Mouse (Mus musculus): ENCODE results near the gene Adamts16. TPM values are rescaled to one million over a fixed set of nuclear protein-coding genes. Genes with fewer than 3 reads are reported as not detected.

The Adamts16 gene
- total RNA-seq, 2 experiments from 2014 or later: not detected

DNA sequence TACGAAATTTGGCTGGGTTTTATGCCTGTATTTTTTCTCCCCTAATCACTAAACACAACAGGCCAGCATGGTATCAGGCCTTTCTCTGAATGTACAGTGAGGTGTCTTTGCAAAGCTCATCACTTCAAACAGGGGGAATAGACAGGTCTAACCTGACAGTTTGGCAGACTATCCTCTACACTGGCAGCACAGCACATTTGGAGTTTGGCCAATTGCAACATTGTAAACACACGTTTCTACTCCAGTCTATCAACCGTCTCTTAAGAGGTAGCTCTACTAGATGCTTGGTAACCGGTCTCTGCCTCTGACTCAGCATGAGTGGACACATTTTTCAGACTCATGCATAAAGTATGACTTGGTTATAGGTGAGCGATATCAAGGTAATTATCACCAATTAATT lies 4.0 kb downstream of the Adamts16 start:
- DNase-seq: no peak
- intact Hi-C loops (cut with DNase I): no loop called here

DNA sequence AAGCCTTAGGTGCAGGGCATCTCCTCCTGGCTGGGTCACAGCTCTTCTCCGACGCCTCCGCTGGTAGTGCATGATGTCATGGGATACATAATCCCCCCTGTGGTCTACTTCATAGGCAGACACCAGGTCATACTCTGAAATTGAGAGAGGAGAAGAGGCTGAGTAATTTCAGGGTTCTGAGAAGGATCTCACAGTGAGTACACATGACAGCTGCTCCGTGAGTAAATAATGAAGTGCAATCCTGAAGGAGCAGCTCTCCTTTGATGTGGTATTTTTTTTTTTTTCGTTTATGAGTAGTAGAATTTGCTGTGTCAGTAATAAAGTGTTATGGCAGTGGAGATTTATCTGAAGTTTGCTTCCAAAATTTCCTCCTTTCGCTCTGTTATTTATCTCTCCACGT lies 5.4 kb downstream of the Adamts16 start:
- DNase-seq: no peak
- intact Hi-C loops (cut with DNase I): no loop called here

DNA sequence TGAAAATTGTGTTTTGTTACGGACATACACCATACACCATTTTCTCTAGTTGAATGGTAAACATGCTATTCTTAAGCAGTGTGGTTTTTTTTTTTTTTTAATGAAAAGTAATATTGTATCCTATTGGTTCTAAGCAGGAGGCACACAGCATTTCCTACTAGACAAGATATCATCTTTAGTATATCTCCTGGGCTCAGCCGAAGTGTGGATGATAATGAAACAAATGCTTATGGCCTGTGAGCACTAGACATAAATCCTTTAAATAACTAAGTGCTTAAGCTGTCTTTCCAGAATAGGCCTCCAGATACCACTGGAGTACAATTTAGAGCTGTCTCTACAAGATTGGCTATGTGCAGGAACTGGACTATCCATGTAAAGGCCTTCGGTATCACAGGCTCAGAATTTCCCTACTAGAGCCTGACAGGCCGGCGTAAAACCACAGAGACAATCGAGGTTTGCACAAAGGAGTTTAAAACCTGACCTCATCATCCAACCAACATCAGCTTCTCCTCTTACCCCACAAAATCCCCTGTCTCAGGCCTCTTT lies 8.9 kb downstream of the Adamts16 start:
- intact Hi-C loops (cut with DNase I): no loop called here

DNA sequence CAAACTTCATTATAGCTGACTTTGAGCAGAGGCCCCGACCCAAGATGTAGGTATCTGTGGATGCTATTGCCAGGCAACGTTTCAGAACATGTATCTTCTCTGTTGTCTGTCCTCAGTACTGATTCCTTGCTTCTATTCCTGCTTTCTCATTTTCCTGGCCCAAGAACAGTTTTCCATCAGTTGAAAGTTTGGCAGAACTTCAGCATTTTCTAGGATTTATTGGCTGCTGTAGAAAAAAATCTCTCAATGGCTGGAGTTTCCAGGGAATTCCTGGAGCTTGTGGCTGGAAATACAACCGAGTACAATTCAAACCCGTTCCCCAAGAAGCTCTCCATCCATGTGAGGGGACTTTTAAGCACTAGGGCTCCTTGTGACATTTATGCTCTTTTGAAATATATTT lies 10.6 kb downstream of the Adamts16 start:
- no peak for DNase-seq
- intact Hi-C loops (cut with DNase I): no loop called here

More for the DNA sequence above, 8.9 kb downstream of the Adamts16 start:
- DNase-seq: no peak

DNA sequence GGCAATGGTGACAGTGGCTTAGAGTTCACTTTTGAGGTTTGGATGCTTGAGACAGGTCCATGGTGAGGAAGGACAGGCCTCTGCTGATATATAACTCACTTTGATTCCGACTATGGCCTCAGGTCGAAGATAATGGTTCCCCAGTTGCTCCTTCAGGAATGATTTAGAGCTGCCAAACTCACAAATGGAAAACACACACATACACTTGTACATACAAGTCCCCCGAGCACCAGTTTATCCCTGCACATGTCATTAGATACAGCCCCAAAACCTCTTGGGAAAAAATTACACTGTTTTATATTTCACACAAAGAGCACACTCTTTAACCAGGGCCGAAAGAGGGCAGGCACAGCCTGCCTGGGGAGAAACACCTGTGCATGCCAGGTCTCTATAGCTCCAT lies 14.1 kb downstream of the Adamts16 start:
- intact Hi-C loops (cut with DNase I): no loop called here
- DNase-seq: no peak

DNA sequence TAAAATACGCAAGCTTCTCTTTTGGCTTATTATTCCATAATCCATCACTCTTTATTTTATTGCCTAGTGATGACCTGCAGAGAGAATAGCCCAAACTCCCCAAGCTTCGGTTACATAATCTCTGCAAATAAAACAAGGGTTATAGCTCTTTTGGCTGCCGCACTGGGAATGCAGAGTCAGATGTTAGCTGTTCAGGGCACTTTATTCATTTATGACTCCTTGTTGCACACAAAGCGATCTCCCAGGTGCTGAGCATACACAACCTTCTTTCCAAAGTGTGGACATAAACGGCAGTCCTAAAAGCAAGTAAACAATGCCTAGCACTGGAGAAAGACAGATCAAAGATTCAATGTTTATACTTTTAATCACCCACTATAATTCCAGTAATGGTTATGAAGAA lies 16.3 kb downstream of the Adamts16 start:
- DNase-seq: no peak
- intact Hi-C loops (cut with DNase I): no loop called here

DNA sequence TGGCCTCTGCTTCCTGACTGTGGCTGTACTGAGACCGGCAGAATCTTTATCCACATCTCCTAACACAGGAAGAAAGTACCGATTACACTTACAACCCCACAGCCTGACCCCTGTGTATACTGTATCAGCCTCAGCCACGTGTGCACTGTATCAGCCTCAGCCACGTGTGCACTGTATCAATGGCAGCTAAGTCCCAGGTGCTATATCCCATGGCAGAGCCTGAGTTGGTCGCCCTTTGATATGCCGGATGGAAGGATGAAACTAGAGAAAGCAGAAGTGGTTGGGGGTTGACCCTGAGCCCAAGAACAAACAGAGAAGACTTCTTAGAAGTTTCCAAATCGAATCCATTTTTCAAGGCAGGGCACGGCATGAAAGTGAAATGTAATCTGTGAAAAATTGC lies 17.9 kb downstream of the Adamts16 start:
- intact Hi-C loops (cut with DNase I): no loop called here

DNA sequence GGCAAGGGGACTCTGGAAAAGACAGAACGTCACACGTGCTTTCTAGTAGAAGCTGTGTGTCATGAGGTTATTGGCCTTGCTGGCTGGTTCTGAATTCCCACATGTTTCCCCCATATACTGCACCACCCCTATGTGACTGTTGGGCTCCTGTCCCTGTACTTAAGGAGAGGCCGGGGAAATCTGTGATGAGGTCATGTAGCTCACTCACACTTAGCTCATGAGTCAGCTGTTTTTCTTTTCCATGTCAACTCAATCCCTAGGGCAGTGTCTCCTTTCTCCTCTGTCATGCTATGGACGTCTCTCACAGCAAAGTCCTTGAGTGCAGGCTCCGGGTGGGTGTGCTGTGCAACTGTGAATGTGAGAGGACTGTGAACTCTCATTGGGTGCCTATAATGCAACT lies 22.6 kb downstream of the Adamts16 start:
- no peak for DNase-seq
- intact Hi-C loops (cut with DNase I): no loop called here

More for the DNA sequence above, 17.9 kb downstream of the Adamts16 start:
- no peak for DNase-seq

DNA sequence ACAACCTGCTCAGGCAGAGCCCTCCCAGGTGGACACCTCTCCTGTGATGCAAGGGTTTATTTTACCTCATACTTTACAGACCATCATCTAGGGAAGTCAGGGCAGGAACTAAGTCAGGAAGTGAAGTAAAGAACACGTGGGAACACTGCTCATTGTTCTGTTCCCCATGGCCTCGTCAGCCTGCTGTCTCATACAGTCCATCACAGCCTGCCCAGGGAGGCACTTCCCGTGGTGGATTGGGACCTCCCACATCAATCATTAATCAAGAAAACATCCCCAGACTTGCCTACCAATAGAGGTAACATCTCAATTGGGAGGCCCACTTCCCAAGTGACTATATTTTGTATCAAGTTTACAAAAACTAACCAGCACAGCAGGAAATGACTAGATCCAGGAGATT lies 27.2 kb downstream of the Adamts16 start:
- DNase-seq: no peak
- intact Hi-C loops (cut with DNase I): no loop called here

DNA sequence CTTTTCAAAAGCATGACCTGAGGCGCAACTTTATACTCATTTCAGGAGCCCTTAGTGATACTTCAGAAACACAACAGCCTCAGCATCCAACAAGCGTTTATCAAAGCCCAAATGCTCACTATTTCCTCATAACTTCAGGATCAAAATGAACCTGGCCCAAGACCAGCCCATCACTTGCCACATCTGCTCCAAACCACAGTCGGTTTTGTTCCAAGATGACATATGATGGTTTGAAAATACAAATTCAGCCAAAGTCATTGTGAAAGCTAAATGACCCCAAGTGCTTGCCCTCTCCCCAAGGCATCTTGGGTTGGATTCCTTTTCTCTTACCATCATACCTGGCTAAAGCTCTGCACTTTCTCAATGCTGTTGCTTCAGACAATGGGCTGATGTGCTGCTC lies 36.1 kb downstream of the Adamts16 start:
- DNase-seq: no peak
- intact Hi-C loops (cut with DNase I): no loop called here

DNA sequence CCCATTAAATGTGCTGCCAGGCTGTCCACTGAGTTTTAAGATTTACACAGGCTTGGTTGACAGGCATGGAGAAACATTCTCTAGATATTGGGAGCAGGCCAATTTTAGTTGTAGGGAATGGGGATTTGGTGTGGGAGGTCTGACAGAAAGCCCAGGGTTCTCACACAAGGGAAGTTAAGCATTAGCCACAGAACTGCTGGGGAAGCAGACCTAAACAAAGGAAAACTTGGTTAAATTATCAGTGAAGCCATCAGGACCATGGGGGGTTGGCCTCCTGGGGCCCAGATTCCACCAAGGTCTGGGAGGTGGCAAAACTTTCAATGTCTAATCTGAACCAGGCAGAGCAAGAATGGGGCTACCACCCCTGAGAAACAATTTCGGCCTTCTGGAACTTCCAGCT lies 38.8 kb downstream of the Adamts16 start:
- intact Hi-C loops (cut with DNase I): no loop called here
- no peak for DNase-seq

DNA sequence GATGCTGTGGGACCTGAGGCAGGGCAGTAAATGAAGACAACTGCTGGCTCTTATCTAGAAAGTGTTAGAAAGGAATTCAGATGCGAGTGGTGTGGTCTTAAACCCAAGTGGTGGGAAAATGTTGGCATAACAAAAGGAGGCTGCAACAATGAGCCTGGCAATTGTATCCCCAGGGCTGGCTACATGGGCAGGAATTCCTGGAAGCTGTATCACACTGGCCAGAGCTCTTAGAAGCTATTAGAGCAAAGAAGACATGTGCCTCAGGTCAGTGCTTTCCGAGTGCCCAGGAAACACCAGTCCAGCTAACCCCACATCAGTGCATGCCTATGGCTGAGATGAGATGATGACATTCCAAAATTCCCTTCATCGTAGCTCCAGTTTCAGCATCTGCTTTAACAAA lies 42.3 kb downstream of the Adamts16 start:
- no peak for DNase-seq
- intact Hi-C loops (cut with DNase I): no loop called here

DNA sequence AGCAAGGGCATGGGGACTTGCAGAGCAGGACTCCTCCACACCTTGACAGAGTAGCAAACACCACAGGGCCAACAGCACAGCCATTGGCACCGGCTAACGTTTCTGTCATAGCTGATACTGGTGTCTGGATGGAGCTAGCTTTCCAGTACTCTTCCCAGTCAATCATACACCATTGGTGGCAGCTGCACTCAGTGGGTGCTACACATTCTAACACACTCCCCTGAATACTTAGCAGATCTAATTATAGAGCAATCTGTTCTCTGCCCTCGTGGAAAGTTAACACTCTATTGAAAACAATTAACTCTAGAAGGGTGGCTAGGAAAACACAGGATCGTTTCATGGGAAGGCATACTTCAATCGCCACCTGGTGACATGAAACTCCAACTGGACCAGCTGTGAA lies 43.2 kb downstream of the Adamts16 start:
- DNase-seq: no peak
- intact Hi-C loops (cut with DNase I): no loop called here

DNA sequence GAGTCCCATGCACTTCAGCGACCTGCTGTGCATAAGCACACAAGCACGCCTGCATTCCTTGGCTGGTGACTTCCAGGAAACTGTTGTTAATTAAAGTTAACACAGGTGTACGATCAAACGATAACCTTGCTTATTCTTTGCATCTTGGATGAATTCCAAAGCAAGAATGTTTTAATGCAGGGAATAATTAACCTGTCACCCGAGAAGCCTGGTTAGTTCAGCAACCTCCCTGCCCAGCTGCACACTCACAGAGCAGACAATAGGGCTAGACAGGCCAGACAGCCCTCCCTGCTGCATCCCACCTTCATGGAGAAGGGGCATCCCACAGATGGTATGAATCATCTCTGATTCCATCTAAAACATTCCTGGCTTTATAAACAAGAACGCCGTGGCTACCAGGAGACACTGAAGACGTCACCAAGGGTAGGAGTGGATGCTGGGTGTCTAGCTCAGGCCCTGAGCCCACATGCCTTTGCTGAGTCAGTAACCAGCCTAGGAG lies 47.5 kb downstream of the Adamts16 start:
- DNase-seq: no peak
- intact Hi-C loops (cut with DNase I): no loop called here

DNA sequence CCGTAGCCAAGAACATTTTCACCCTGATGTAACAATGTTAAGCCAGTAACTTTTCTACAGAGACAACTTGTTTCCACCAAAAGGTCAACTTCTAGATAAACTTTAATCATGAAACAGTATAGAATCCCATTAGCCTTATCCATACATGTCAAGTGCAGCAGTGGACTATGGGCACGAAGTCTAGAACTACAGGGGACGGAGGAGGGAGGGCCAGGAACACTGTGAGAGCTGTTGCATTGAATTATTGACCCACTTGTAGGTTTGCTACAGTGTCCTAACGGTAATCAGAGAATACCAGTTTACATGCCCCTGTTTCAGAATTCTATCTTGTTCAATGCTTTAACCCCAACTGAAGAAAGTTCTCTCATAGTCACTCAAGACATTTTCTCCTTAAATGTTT lies 48.0 kb downstream of the Adamts16 start:
- intact Hi-C loops (cut with DNase I): no loop called here
- DNase-seq: no peak

DNA sequence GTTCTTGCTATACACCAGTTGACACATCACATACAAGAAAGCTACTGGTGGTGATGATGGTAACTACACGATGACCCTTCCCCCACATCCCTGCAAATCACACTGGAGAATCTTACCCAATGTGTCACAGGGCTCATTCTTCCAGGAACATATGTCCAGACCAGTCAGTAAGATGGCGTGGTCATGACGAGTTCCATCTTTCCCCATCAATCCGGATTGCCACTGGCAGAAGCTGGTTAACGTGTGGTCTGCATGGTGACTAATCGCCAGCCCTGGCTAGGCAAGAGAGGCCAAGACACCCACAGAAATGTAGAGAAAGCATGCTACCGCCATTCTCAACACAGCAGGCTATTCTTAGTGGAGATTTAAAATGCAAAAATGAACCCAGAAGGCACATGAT lies 48.7 kb downstream of the Adamts16 start:
- no peak for DNase-seq
- intact Hi-C loops (cut with DNase I): no loop called here

DNA sequence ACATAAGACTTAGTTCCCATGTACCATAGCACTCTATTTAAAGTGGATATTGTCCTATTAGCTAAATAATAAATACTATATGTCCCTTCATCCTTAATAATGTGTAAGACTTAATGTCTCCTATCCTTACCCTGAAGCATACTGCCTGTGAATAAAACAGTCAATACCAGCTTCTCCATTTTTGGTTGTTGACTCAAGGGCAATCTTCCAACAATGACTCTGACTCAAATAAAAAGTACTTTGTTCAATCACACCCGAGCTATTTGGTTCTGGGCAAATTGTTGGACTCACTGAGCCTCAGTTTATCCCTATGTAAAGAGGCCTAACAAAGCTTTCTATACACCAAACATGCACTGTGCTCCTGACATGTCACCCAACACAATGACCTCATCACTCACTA lies 51.8 kb downstream of the Adamts16 start:
- no peak for DNase-seq
- intact Hi-C loops (cut with DNase I): no loop called here

DNA sequence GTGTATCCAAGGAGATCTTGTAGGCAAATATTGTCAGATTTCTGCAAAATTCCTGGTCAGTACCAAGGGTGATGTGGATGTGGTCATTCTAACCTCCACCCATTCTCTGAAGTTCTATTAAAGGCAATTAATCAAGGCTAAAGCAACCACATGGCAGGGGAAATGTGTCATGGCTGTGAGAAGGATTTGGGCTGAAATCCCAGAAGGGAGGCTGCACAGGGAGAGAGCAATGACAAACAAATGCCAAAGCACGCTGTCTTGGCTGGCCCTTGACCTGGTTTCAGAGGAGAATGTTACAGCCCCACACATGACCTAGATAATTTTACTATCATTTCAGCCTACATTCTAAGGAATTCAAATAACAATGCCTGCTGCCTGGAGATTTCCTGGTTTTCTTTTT lies 52.6 kb downstream of the Adamts16 start:
- intact Hi-C loops (cut with DNase I): no loop called here
- DNase-seq: no peak

DNA sequence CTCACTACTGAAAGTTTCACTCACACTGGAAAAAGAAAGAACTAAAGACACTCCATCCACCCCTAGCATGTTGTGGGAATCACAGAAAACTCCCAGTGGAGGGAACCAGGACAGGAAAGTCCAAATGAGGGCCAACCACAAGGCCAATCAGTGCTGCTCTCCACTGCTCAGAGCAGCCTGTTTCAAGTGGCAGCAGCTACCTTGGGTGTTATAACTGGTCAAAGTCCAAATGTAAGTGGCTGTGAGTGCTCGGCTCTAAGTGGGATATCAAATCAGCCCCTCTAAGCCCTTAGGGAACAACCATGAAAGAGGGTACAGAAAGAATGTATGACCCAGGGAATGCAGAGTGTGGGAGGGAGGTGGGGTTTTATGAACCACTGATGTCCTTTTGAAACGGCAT lies 56.5 kb downstream of the Adamts16 start:
- no peak for DNase-seq
- intact Hi-C loops (cut with DNase I): no loop called here

DNA sequence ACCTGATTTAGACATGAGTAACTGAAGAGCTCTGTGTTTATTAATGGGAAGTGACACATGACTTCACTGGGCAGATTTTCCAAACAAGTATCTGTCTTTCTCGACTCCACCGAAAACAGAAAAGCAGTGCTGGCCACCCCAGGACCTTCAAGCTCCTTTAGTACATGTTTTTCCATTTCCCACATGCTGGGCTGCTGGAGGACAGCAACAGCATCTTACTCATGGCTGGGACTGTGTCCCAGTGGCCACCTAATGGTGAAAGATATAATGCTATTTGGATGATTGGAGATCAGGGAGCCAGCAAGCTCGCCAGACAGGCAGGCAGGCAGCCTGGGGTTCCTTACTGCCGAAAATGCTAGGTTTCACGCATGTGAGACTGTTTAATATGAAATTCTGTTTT lies 57.5 kb downstream of the Adamts16 start:
- no peak for DNase-seq

DNA sequence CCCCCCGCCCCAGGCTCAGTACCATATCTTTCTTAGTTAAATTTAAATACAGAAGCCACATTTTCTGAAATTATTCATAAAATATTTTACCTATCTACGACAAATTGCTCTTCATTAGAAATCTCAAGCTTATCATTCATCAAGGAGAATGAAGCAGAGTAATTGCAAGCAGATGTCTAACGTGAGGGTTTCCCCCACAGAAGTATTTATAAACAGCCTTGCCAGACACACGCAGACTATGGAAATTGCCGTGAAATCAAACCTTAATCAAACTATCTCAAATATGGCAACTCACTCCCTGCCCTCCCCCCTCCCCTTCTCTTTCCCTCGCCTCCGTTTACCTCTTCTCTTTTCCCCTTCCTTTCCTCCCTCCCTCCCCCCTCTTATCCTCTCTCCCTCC lies 61.8 kb downstream of the Adamts16 start:
- intact Hi-C loops (cut with DNase I): no loop called here
- no peak for DNase-seq

More for the DNA sequence above, 57.5 kb downstream of the Adamts16 start:
- intact Hi-C loops (cut with DNase I): no loop called here

DNA sequence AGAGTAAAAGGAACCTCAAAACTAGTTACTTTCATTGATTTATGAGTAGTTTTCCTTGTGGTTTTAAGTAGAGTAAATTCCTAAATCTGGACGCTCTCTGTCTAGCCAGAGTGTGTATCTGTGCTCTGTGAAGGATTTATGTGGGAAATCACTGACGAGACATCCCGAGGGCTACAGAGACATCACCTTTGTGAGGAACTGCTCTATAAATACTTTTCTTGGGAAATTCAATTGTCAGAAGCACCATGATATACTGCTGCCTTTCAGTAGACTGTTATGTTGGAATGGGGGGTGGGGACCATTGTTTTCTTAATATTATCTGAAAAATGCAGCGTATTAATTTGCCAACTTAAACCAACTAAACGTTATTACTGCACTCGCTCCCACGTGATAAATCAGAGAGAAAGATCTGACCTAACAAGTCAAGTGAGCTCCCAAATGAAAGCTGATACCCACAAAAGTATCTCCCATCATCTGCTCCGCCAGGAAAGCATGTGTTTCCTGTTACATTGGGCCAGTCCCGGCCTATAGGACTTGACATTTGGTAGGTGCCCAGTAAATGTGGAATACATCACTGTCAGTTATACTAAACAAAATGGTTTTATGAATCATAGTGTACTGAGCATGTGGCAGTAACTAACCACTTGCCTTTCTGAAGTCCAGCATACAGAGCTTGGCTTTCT lies 62.6 kb downstream of the Adamts16 start:
- intact Hi-C loops (cut with DNase I): no loop called here
- no peak for DNase-seq

DNA sequence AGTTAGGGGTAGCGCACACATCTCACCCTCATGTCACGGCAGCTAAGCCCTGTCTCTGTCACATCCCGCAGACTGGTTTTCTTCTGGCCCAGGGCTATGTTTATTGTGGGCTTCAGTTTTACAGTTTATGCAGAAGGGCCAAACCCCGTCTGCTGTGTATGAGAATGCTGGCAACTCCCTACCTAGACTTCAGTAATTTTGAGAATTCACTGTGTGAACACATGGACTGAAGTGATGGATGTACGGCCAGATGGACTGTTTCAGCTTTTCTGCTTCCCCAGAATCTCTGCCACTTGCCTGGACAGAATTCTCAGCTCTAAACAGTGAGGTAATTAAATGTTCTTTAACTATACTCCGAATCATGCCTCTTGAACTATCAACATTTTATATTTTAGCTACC lies 70.5 kb downstream of the Adamts16 start:
- intact Hi-C loops (cut with DNase I): no loop called here

More for the DNA sequence above, 70.5 kb downstream of the Adamts16 start:
- no peak for DNase-seq

Measured in heart, postnatal 36 days (tissue).